Mouse (Mus musculus) megakaryocyte, embryonic 14.5 days (primary cell): ENCODE results near the gene Adamtsl1. TPM values are rescaled to one million over a fixed set of nuclear protein-coding genes. Genes with fewer than 3 reads are reported as not detected.

Experiments used
- H3K27me3 ChIP-seq: replicated peaks from 2 replicates; pipeline ENCODE3; 2012; ENCODE audit warnings: inconsistent platforms
- H3K36me3 ChIP-seq: replicated peaks from 2 replicates; pipeline ENCODE3; 2012; ENCODE audit warnings: low read length, inconsistent platforms, mixed read lengths
- H3K4me1 ChIP-seq: 2 replicates; pipeline ENCODE4 v1.6.1; 2012; ENCODE audit warnings: inconsistent platforms
- H3K4me3 ChIP-seq: replicated peaks from 2 replicates; pipeline ENCODE3; 2012; ENCODE audit warnings: moderate library complexity, mild to moderate bottlenecking, inconsistent platforms
- H3K9me3 ChIP-seq: 2 replicates; pipeline ENCODE4 v1.6.1; 2012; ENCODE audit warnings: inconsistent platforms
- FLI1 ChIP-seq: IDR thresholded peaks from 2 replicates; pipeline ENCODE4 v1.6.1; 2012; ENCODE audit warnings: low read length, inconsistent platforms, mixed read lengths
- GATA1 ChIP-seq: IDR thresholded peaks from 3 replicates; pipeline ENCODE4 v1.6.1; 2012; ENCODE audit warnings: mixed read lengths, low read length, inconsistent platforms, borderline replicate concordance
- polyA plus RNA-seq: library from polyadenylated mRNA; stranded (reverse); fragments of >175 nt; gene quantifications from 2 replicates; pipeline ENCODE4 v1.2.3, GENCODE M21; 2012; ENCODE audit warnings: low replicate concordance; ENCODE audit not compliant: insufficient read depth

Gene Adamtsl1
- polyA plus RNA-seq, 1 experiment: 0.44 TPM

GRCm38 (mm10) chr4:85884031-85884430 lies 370.1 kb downstream of the Adamtsl1 start:
- H3K9me3 ChIP-seq: no peaks in the 10 kb centered on the region
- TF ChIP-seq FLI1 (no peak), GATA1 (no peak)
- no peaks in the 10 kb centered on the region for H3K4me1 ChIP-seq
- H3K27me3 ChIP-seq: no peaks in the 10 kb centered on the region
- H3K36me3 ChIP-seq: no peaks in the 10 kb centered on the region
- H3K4me3 ChIP-seq: no peak overlapping the region

- no peaks in the 10 kb centered on the region for H3K9me3 ChIP-seq
- H3K4me1 ChIP-seq: no peaks in the 10 kb centered on the region
- TF ChIP-seq GATA1 (no peak), FLI1 (no peak)
- H3K36me3 ChIP-seq: no peaks in the 10 kb centered on the region
- H3K27me3 ChIP-seq: no peaks in the 10 kb centered on the region
- H3K4me3 ChIP-seq: no peak overlapping the region
These were observed 376.1 kb downstream of the Adamtsl1 start for GRCm38 (mm10) chr4:85889877-85890598.

DNA sequence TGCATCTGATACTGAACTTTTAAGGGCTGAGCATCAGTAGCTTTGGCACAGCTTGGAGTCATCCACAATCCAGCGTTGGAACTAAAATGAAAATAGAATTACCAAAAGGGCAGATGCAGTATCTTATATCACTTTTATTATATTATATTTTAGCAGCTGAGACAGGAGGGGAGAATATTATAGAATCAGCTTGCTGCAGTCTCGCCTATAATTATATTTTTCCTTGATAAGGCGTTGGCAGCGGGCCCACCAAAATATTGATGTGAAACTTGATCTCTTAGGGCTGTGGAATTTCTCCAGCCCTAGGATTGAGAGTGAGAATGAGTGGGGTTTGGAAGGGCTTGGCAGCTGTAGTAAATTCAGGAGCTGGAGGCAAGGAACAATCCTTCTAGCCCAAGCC lies 387.3 kb downstream of the Adamtsl1 start:
- no peaks in the 10 kb centered on the region for H3K36me3 ChIP-seq
- TF ChIP-seq FLI1: no peak
- TF ChIP-seq GATA1: no peak

GRCm38 (mm10) chr4:85904217-85904616 lies 390.2 kb downstream of the Adamtsl1 start:
- no peak overlapping the region for H3K4me3 ChIP-seq
- TF ChIP-seq FLI1: no peak

More for the DNA sequence above, 387.3 kb downstream of the Adamtsl1 start:
- H3K27me3 ChIP-seq: no peaks in the 10 kb centered on the region
- H3K4me1 ChIP-seq: no peaks in the 10 kb centered on the region
- no peak overlapping the region for H3K4me3 ChIP-seq
- H3K9me3 ChIP-seq: no peaks in the 10 kb centered on the region

GRCm38 (mm10) chr4:85916034-85916433 lies 402.1 kb downstream of the Adamtsl1 start:
- Histone ChIP-seq H3K36me3 (no peaks in the 10 kb centered on the region), H3K4me1 (no peaks in the 10 kb centered on the region), H3K27me3 (no peaks in the 10 kb centered on the region), H3K4me3 (no peak overlapping the region), H3K9me3 (no peaks in the 10 kb centered on the region)
- TF ChIP-seq GATA1 (no peak), FLI1 (no peak)

More at GRCm38 (mm10) chr4:85904217-85904616, 390.2 kb downstream of the Adamtsl1 start:
- Histone ChIP-seq H3K27me3 (no peaks in the 10 kb centered on the region), H3K9me3 (0 out of 2 replicates have a peak, but pooled peaks cover 2% of the 10 kb centered on the region), H3K36me3 (no peaks in the 10 kb centered on the region), H3K4me1 (no peaks in the 10 kb centered on the region)

DNA sequence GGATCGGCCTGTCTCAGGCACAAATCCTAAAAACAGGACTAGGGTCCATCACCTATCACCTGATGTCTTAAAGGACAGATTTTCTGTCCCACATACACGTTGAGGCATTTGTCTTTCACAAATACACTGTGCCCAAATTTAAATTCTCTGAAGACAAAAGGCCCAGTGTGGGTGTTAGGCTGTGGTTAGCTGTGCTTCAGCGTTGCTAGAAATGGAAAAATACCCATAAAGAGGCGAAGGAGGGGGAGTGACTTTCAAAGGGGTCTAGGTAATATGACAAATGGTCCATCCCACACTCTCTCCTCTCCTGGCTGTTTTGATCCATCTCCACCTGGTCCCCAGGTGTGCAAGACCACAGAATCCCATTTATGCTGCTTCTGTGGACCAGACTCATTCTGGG lies 404.4 kb downstream of the Adamtsl1 start:
- H3K4me3 ChIP-seq: no peak overlapping the region
- no peaks in the 10 kb centered on the region for H3K27me3 ChIP-seq
- H3K4me1 ChIP-seq: no peaks in the 10 kb centered on the region
- H3K36me3 ChIP-seq: no peaks in the 10 kb centered on the region
- H3K9me3 ChIP-seq: no peaks in the 10 kb centered on the region
- no peak for TF ChIP-seq FLI1
- TF ChIP-seq GATA1: no peak

- Histone ChIP-seq H3K9me3 (no peaks in the 10 kb centered on the region), H3K27me3 (no peaks in the 10 kb centered on the region), H3K36me3 (no peaks in the 10 kb centered on the region), H3K4me3 (no peak overlapping the region), H3K4me1 (no peaks in the 10 kb centered on the region)
- TF ChIP-seq GATA1: no peak
- no peak for TF ChIP-seq FLI1
These were observed 406.5 kb downstream of the Adamtsl1 start for GRCm38 (mm10) chr4:85920474-85920873.

GRCm38 (mm10) chr4:85922741-85923140 lies 408.8 kb downstream of the Adamtsl1 start:
- TF ChIP-seq GATA1 (no peak), FLI1 (no peak)
- no peaks in the 10 kb centered on the region for H3K4me1 ChIP-seq

DNA sequence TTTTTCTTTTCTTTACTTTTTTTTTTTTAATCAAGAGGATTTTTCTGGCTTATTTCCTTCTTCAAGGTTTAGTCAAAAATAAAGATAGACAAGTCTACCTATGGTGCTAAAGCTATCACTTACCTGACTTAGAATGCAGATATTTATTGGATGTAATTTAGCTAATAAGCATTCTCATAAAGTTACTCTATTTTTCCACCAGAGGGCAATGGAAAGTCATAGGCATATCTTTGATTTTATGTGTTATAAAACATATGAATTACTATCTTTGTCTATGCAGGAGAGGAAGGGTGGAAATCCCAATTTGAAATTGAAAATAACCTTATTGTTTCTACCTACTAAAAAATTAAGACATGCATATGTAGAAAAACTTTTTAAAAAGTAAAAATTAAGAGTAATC lies 418.2 kb downstream of the Adamtsl1 start:
- TF ChIP-seq FLI1: no peak
- no peak for TF ChIP-seq GATA1
- Histone ChIP-seq H3K4me1 (no peaks in the 10 kb centered on the region), H3K27me3 (no peaks in the 10 kb centered on the region), H3K36me3 (no peaks in the 10 kb centered on the region), H3K9me3 (no peaks in the 10 kb centered on the region), H3K4me3 (no peak overlapping the region)

More at GRCm38 (mm10) chr4:85922741-85923140, 408.8 kb downstream of the Adamtsl1 start:
- no peaks in the 10 kb centered on the region for H3K36me3 ChIP-seq
- H3K4me3 ChIP-seq: no peak overlapping the region
- H3K27me3 ChIP-seq: no peaks in the 10 kb centered on the region
- H3K9me3 ChIP-seq: no peaks in the 10 kb centered on the region

DNA sequence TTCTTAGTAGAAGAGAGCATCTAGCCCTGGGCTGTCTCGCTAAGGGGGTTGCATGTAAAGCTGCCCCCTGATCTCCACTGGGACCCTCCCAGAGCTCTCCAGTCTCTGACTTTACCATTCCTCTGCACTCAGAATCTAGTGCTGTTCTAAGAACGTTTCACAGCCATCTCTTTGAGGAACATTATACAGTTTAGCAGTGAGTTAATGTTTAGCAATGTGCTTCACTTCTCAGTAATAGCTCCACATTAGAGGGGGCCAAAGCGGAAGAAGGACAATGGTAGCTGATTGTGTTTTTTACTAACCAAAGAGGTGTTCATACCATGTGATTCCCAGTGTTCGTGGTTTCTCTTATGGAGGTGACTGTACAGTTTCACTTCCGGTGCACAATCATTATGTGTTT lies 425.5 kb downstream of the Adamtsl1 start:
- Histone ChIP-seq H3K4me1 (0 out of 2 replicates have a peak, but pooled peaks cover 2% of the 10 kb centered on the region), H3K36me3 (no peaks in the 10 kb centered on the region), H3K9me3 (no peaks in the 10 kb centered on the region), H3K4me3 (no peak overlapping the region), H3K27me3 (no peaks in the 10 kb centered on the region)
- no peak for TF ChIP-seq FLI1
- TF ChIP-seq GATA1: no peak
